Mouse (Mus musculus): Measurements from ENCODE around the gene Erc1.

The Erc1 gene

GRCm38 (mm10) chr6:119808726-119809505 is 39.1 kb downstream of the Erc1 start:
- DNase-seq (ENCODE audit: low spot score in 2 of 2): no peak

GRCm38 (mm10) chr6:119803239-119803638 is 44.7 kb downstream of the Erc1 start:
- DNase-seq (ENCODE audit: low spot score in 2 of 2): no peak

- DNase-seq (ENCODE audit: low spot score in 2 of 2): peak in 1 of 2 experiments; percentile 11
Observed at GRCm38 (mm10) chr6:119796911-119797486, 51.0 kb downstream of the Erc1 start.

- no peak for DNase-seq (ENCODE audit: low spot score in 2 of 2)
Observed at GRCm38 (mm10) chr6:119796291-119796690, 51.7 kb downstream of the Erc1 start.

- peak; percentile 13 to 26 for DNase-seq (ENCODE audit: low spot score in 2 of 2)
Observed at GRCm38 (mm10) chr6:119792562-119792961, 55.4 kb downstream of the Erc1 start.

- no peak for DNase-seq (ENCODE audit: low spot score in 2 of 2)
Observed at GRCm38 (mm10) chr6:119782416-119782815, 65.6 kb downstream of the Erc1 start.

- no peak for DNase-seq (ENCODE audit: low spot score in 2 of 2)
Observed at GRCm38 (mm10) chr6:119781109-119781508, 66.9 kb downstream of the Erc1 start.

GRCm38 (mm10) chr6:119768778-119769177 is 79.2 kb downstream of the Erc1 start:
- no peak for DNase-seq (ENCODE audit: low spot score in 2 of 2)

GRCm38 (mm10) chr6:119764355-119764754 is 83.6 kb downstream of the Erc1 start:
- no peak for DNase-seq (ENCODE audit: low spot score in 2 of 2)

- no peak for DNase-seq (ENCODE audit: low spot score in 2 of 2)
Observed at GRCm38 (mm10) chr6:119759866-119760265, 88.1 kb downstream of the Erc1 start.

- DNase-seq (ENCODE audit: low spot score in 2 of 2): no peak
Observed at GRCm38 (mm10) chr6:119758490-119758889, 89.5 kb downstream of the Erc1 start.

GRCm38 (mm10) chr6:119757796-119758195 is 90.2 kb downstream of the Erc1 start:
- DNase-seq (ENCODE audit: low spot score in 2 of 2): no peak

- no peak for DNase-seq (ENCODE audit: low spot score in 2 of 2)
Observed at GRCm38 (mm10) chr6:119755866-119756265, 92.1 kb downstream of the Erc1 start.

- no peak for DNase-seq (ENCODE audit: low spot score in 2 of 2)
Observed at GRCm38 (mm10) chr6:119749093-119749635, 98.8 kb downstream of the Erc1 start.

- DNase-seq (ENCODE audit: low spot score in 2 of 2): no peak
Observed at GRCm38 (mm10) chr6:119741861-119742260, 106.1 kb downstream of the Erc1 start.

GRCm38 (mm10) chr6:119740541-119740940 is 107.4 kb downstream of the Erc1 start:
- no peak for DNase-seq (ENCODE audit: low spot score in 2 of 2)

- no peak for DNase-seq (ENCODE audit: low spot score in 2 of 2)
Observed at GRCm38 (mm10) chr6:119738638-119739375, 109.2 kb downstream of the Erc1 start.

GRCm38 (mm10) chr6:119737716-119738115 is 110.3 kb downstream of the Erc1 start:
- DNase-seq (ENCODE audit: low spot score in 2 of 2): no peak

- DNase-seq (ENCODE audit: low spot score in 2 of 2): no peak
Observed at GRCm38 (mm10) chr6:119735937-119736336, 112.0 kb downstream of the Erc1 start.

- DNase-seq (ENCODE audit: low spot score in 2 of 2): no peak
Observed at GRCm38 (mm10) chr6:119731155-119731554, 116.8 kb downstream of the Erc1 start.

- DNase-seq (ENCODE audit: low spot score in 2 of 2): no peak
Observed at GRCm38 (mm10) chr6:119715234-119715633, 132.7 kb downstream of the Erc1 start.

- no peak for DNase-seq (ENCODE audit: low spot score in 2 of 2)
Observed at GRCm38 (mm10) chr6:119713961-119714360, 134.0 kb downstream of the Erc1 start.

Measured in frontal cortex, postnatal 25 days (tissue).